Mouse (Mus musculus) neural tube, embryonic 14.5 days (tissue): ENCODE results near the gene Trappc10. TPM values are rescaled to one million over a fixed set of nuclear protein-coding genes. Genes with fewer than 3 reads are reported as not detected.

Source experiments
- ATAC-seq: fragments of 200-750 bp; cut with Nextera tagmentation; 2 replicates; pipeline ENCODE4 v1.8.0; 2017; ENCODE audit warnings: low read depth, mild to moderate bottlenecking, moderate TSS enrichment, moderate library complexity
- H3K27ac ChIP-seq: fragments of 300-500 bp; sonication (generic); 2 replicates; pipeline ENCODE4 v1.5.1; 2014; ENCODE audit warnings: low read depth, mild to moderate bottlenecking, control low read depth, low read length, moderate library complexity, mixed read lengths
- H3K27me3 ChIP-seq: fragments of 300-500 bp; sonication (generic); 2 replicates; pipeline ENCODE4 v1.6.1; 2014; ENCODE audit warnings: low read length; ENCODE audit not compliant: control insufficient read depth, insufficient read depth
- H3K36me3 ChIP-seq: fragments of 300-500 bp; sonication (generic); 2 replicates; pipeline ENCODE4 v1.6.1; 2014; ENCODE audit warnings: low read length, mixed read lengths; ENCODE audit not compliant: control insufficient read depth, insufficient read depth
- H3K4me1 ChIP-seq: fragments of 300-500 bp; sonication (generic); 2 replicates; pipeline ENCODE4 v1.6.1; 2014; ENCODE audit warnings: low read length; ENCODE audit not compliant: control insufficient read depth, insufficient read depth
- H3K4me2 ChIP-seq: fragments of 300-500 bp; sonication (generic); 2 replicates; pipeline ENCODE4 v1.6.1; 2014; ENCODE audit warnings: mild to moderate bottlenecking, low read depth, low read length, control low read depth
- H3K4me3 ChIP-seq: fragments of 300-500 bp; sonication (generic); 2 replicates; pipeline ENCODE4 v1.5.1; 2014; ENCODE audit warnings: low read depth, low read length, control low read depth, mixed read lengths
- H3K9ac ChIP-seq: fragments of 300-500 bp; sonication (generic); replicated peaks from 2 replicates; pipeline ENCODE4 v1.6.1; 2014; ENCODE audit warnings: low read depth, mild to moderate bottlenecking, control low read depth, low read length, mixed read lengths
- H3K9me3 ChIP-seq: fragments of 300-500 bp; sonication (generic); 2 replicates; pipeline ENCODE4 v1.6.1; 2016; ENCODE audit warnings: low read length; ENCODE audit not compliant: control insufficient read depth
- WGBS: fragments of 180-500 bp; shearing (Covaris S2); extraction: QIAGEN DNeasy Blood & Tissue Kit; methylation state at CpG from one replicate; pipeline ENCODE4 v1.1.7; 2014; 5-methylcytosine and 5-hydroxymethylcytosine counted together
- polyA plus RNA-seq: library from polyadenylated mRNA; unstranded; fragments of >200 nt; fragmentation: Nextera tagmentation; extraction: Ambion mirVana; gene quantifications from 2 replicates; pipeline ENCODE4 v1.2.1, GENCODE M21; 2014

Gene Trappc10
- polyA plus RNA-seq, 1 experiment from 2014 or later = 43.2 TPM

- no peaks in the 10 kb centered on the region for H3K36me3 ChIP-seq
- no peaks in the 10 kb centered on the region for H3K27me3 ChIP-seq
- no peak for ATAC-seq
- no peak overlapping the region for H3K27ac ChIP-seq
- H3K4me3 ChIP-seq = no peak overlapping the region
- WGBS = 73% methylated on average over 10 of the region's 10 CpGs
- H3K4me1 ChIP-seq = no peaks in the 10 kb centered on the region
- no peak overlapping the region for H3K4me2 ChIP-seq
- H3K9me3 ChIP-seq = no peaks in the 10 kb centered on the region
- H3K9ac ChIP-seq = no peak overlapping the region
Measured at GRCm38 (mm10) chr10:78148834-78149766, 95.3 kb downstream of the Trappc10 start.

GRCm38 (mm10) chr10:78147908-78148441 lies 96.5 kb downstream of the Trappc10 start:
- Histone ChIP-seq H3K4me1 (no peaks in the 10 kb centered on the region), H3K9ac (no peak overlapping the region), H3K27me3 (no peaks in the 10 kb centered on the region), H3K9me3 (no peaks in the 10 kb centered on the region), H3K36me3 (no peaks in the 10 kb centered on the region), H3K4me3 (no peak overlapping the region), H3K27ac (no peak overlapping the region), H3K4me2 (no peak overlapping the region)
- 89% methylated on average over 4 of the region's 4 CpGs for WGBS
- no peak for ATAC-seq

DNA sequence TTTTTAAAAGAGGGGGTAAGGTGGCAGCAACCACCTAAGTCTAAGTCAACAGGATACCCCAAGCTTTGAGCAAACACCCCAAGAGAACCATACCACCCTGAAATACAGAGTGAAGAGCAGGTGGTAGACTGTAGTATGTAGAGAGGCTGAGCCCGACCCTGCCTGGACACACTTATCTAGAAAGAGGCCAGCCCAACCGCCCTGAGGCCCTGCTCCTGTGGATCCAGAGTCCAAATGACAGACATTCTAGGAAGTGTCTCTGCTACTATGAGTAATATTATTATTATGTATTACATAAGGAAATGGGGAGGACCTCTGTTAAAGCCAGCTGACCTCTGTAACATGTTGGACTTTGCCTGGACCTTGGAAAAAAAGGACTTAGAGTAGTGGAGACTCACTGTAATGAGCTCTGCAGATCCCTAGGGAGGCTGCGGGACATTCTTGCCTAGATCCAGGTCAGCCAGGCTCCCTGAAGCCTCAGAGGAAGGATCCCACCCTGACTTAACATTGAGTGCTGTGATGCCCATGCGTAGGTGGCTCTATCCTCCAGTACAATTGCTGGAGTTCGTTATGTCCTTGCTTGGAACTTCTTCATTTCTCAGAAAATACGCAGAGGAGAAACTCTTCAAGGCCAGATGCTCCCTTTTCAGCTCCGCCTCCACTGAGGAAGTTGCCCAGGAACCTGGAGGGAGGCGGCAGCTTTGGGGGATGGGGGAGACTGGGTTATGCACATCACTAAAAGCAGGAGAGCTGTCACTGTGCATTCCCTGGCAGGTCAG lies 100.5 kb downstream of the Trappc10 start:
- 63% methylated on average over 8 of the region's 8 CpGs for WGBS
- Histone ChIP-seq H3K4me3 (no peak overlapping the region), H3K4me2 (no peak overlapping the region), H3K4me1 (no peaks in the 10 kb centered on the region), H3K36me3 (no peaks in the 10 kb centered on the region), H3K27me3 (no peaks in the 10 kb centered on the region), H3K9ac (no peak overlapping the region), H3K27ac (no peak overlapping the region), H3K9me3 (no peaks in the 10 kb centered on the region)
- no peak for ATAC-seq

DNA sequence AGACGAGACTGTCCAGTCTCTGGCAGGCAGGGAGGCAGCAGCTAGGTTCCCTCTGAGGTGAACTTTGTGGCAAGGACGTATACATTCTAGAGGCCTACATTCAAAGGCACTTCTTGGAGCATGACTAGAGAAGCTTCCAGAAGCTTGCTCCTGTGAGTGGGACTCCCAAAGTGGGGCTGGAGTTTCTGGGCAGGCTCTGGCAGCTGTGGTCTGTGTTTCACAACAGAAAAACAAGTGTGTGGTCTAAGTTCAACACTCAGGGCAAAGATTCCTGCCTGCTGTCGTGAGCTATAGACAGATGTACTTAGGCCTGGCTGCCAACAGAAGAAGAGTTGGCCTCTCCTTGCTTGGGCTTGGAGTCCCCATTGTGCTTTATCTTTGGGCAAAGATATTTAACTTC lies 103.6 kb downstream of the Trappc10 start:
- no peaks in the 10 kb centered on the region for H3K4me1 ChIP-seq
- WGBS = 82% methylated on average over 3 of the region's 3 CpGs
- H3K27ac ChIP-seq = no peak overlapping the region
- H3K4me3 ChIP-seq = no peak overlapping the region
- no peak for ATAC-seq
- H3K36me3 ChIP-seq = no peaks in the 10 kb centered on the region
- H3K27me3 ChIP-seq = no peaks in the 10 kb centered on the region; the same call in 1 of the 2 replicates
- H3K4me2 ChIP-seq = no peak overlapping the region
- no peaks in the 10 kb centered on the region for H3K9me3 ChIP-seq
- H3K9ac ChIP-seq = no peak overlapping the region

DNA sequence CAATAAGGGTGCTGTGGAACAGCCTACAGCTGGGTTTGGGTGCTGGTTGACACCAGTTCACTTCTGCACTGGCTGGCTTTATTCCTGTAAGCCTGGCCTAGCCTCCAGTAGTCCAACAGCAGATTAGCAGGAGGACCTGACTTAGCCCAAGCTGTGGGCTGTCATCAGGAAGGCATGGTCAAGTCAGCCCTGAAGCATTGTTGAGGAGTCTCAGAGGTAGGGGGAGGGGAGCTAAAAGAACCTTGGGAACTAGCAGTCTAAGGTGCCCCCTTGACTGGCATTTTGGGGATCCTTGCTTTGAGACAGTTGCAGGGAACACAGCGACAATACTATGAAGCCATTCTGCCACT lies 104.2 kb downstream of the Trappc10 start:
- H3K9ac ChIP-seq = no peak overlapping the region
- H3K4me3 ChIP-seq = no peak overlapping the region
- ATAC-seq = no peak
- H3K4me2 ChIP-seq = no peak overlapping the region
- H3K36me3 ChIP-seq = no peaks in the 10 kb centered on the region
- no peaks in the 10 kb centered on the region for H3K9me3 ChIP-seq
- no peaks in the 10 kb centered on the region; the same call in 1 of the 2 replicates for H3K4me1 ChIP-seq
- no peaks in the 10 kb centered on the region; the same call in 1 of the 2 replicates for H3K27me3 ChIP-seq
- 85% methylated on average over 1 of the region's 1 CpGs for WGBS
- no peak overlapping the region for H3K27ac ChIP-seq

DNA sequence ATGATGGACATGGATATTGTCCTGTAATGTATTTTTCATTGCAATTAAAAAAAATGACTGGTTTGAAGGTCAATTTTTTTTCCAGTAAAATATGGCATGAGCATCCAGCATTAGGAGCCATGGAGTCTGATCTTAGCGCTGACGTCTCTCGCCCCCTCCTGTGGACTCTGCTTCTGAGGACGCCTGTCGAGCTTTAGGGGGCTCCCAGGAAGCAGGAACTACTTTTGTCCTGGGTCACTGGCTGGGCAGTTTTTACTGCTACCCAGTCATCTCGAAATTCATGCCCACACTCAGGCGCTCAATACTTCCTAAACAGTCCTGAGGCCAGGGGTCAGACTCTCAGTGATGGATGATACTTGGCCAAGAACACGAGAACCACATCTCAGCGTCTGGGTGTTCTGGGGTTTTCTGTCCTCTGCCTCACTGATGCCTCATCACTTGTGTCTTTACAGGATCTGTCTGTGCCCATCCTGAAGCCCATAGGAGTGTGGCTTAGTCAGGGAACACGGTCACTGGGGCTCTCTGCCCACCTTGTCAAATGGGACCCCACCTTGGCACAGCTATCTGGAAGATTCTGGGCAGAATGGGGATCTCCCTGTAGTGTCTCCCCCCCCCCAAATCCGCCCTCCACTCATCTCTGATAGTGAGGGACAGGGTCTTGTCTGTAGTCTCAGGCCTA lies 104.7 kb downstream of the Trappc10 start:
- Histone ChIP-seq H3K4me2 (no peak overlapping the region), H3K27ac (no peak overlapping the region), H3K27me3 (no peaks in the 10 kb centered on the region; the same call in 1 of the 2 replicates), H3K4me3 (no peak overlapping the region), H3K9ac (no peak overlapping the region), H3K9me3 (no peaks in the 10 kb centered on the region), H3K36me3 (no peaks in the 10 kb centered on the region), H3K4me1 (peaks cover 3% of the 10 kb centered on the region)
- WGBS = 71% methylated on average over 11 of the region's 11 CpGs
- ATAC-seq = no peak

DNA sequence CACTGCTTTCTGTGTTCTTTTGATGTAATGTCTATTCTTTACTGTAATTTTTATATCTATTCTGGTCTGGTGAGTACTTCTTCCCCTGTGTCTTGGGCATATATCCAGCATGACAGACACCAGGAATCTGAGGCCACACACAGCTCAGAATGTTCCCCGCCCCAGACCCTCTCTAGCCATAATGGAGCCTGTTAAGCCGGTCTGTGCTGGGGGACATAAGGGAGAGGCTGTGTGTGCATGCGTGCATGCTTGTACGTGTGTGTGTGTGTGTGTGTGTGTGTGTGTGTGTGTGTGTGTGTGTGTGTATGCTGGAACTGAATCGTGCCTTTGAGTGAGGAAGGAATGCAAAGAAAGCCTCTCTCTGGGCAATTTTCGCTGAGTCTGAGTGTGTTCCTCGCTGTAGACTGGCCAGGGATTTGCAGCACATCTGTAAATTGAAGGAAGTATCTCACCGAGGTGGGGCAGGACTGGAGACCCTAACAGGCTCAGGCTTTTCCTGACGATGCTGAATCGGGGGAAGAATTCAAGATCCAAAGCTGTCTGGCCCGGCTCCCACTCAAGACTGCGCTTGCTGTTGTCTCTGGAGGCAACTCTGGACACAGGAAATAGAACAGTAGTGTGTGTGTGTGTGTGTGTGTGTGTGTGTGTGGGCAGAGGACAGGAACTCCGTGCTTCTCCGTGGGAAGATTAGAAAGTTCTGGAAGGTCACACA lies 105.5 kb downstream of the Trappc10 start:
- H3K9me3 ChIP-seq = no peaks in the 10 kb centered on the region
- H3K27ac ChIP-seq = no peak overlapping the region
- H3K4me3 ChIP-seq = no peak overlapping the region
- WGBS = 66% methylated on average over 14 of the region's 14 CpGs
- no peak overlapping the region for H3K9ac ChIP-seq
- H3K4me1 ChIP-seq = peaks cover 3% of the 10 kb centered on the region
- H3K36me3 ChIP-seq = no peaks in the 10 kb centered on the region
- no peaks in the 10 kb centered on the region; the same call in 1 of the 2 replicates for H3K27me3 ChIP-seq
- no peak overlapping the region for H3K4me2 ChIP-seq
- ATAC-seq = no peak

DNA sequence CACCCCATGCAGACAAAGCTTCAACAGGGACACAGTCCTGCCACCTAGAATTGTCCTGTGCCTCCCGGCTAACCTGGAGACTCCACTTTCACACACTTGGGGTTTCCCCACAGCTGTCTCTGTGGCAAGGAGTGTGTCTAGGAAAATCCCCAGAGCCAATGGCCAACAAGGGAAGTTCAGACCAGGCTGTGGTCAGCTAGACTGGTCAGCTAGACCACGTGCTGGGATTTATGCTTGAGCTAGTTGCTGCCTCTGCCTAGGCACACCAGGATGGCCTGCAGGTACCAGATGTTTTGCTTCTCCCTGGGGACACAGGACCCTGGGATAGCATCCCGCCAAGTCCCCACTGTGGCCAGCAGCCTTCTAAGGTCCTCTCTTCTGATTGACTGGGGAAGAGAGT lies 107.2 kb downstream of the Trappc10 start:
- no peaks in the 10 kb centered on the region; the same call in 1 of the 2 replicates for H3K27me3 ChIP-seq
- H3K27ac ChIP-seq = no peak overlapping the region
- H3K4me2 ChIP-seq = no peak overlapping the region
- no peaks in the 10 kb centered on the region for H3K36me3 ChIP-seq
- WGBS = 90% methylated on average over 3 of the region's 3 CpGs
- H3K4me1 ChIP-seq = peaks cover 3% of the 10 kb centered on the region
- no peaks in the 10 kb centered on the region for H3K9me3 ChIP-seq
- H3K4me3 ChIP-seq = no peak overlapping the region
- no peak overlapping the region for H3K9ac ChIP-seq
- ATAC-seq = no peak
